Mouse (Mus musculus) embryonic fibroblast, embryonic 13.5 days (primary cell): ENCODE results near the gene Tfpi.

ENCODE experiments used
- CTCF ChIP-seq: IDR thresholded peaks from 2 replicates; pipeline ENCODE4 v1.5.1; 2011; ENCODE audit warnings: mild to moderate bottlenecking, control low read depth, low read length, moderate library complexity, borderline replicate concordance; ENCODE audit not compliant: insufficient read depth
- POLR2A ChIP-seq: IDR thresholded peaks from 2 replicates; pipeline ENCODE4 v1.6.1; 2011; ENCODE audit warnings: low read depth, mild to moderate bottlenecking, control low read depth, low read length, moderate library complexity

- TF ChIP-seq POLR2A (no peak), CTCF (no peak)
These were observed 11.6 kb downstream of the Tfpi start for GRCm38 (mm10) chr2:84464956-84465355.
